Mouse (Mus musculus) intestine, embryonic 16.5 days (tissue): Measurements from ENCODE around the gene Ros1. TPM values are rescaled to one million over a fixed set of nuclear protein-coding genes. Genes with fewer than 3 reads are reported as not detected.

Experiments
- ATAC-seq: fragments of 200-750 bp; cut with Nextera tagmentation; 2 replicates; pipeline ENCODE4 v1.8.0; 2017; ENCODE audit warnings: moderate TSS enrichment, moderate library complexity
- H3K27ac ChIP-seq: fragments of 300-500 bp; sonication (generic); 2 replicates; pipeline ENCODE4 v1.5.1; 2014; ENCODE audit warnings: mild to moderate bottlenecking, low read length
- H3K27me3 ChIP-seq: fragments of 300-500 bp; sonication (generic); replicated peaks from 2 replicates; pipeline ENCODE4 v1.6.1; 2014; ENCODE audit warnings: low read length, control low read depth, mixed read lengths; ENCODE audit not compliant: control insufficient read depth, insufficient read depth
- H3K36me3 ChIP-seq: fragments of 300-500 bp; sonication (generic); 2 replicates; pipeline ENCODE4 v1.6.1; 2014; ENCODE audit warnings: low read length, control low read depth; ENCODE audit not compliant: control insufficient read depth, insufficient read depth
- H3K4me1 ChIP-seq: fragments of 300-500 bp; sonication (generic); 2 replicates; pipeline ENCODE4 v1.6.1; 2014; ENCODE audit warnings: low read length, control low read depth, mixed read lengths; ENCODE audit not compliant: control insufficient read depth, insufficient read depth
- H3K4me2 ChIP-seq: fragments of 300-500 bp; sonication (generic); 2 replicates; pipeline ENCODE4 v1.6.1; 2014; ENCODE audit warnings: low read depth, low read length, control low read depth
- H3K4me3 ChIP-seq: fragments of 300-500 bp; sonication (generic); 2 replicates; pipeline ENCODE4 v1.5.1; 2014; ENCODE audit warnings: mild to moderate bottlenecking, low read length
- H3K9ac ChIP-seq: fragments of 300-500 bp; sonication (generic); 2 replicates; pipeline ENCODE4 v1.6.1; 2014; ENCODE audit warnings: low read depth, low read length
- H3K9me3 ChIP-seq: fragments of 300-500 bp; sonication (generic); 2 replicates; pipeline ENCODE4 v1.6.1; 2016; ENCODE audit warnings: low read length, control low read depth; ENCODE audit not compliant: control insufficient read depth
- WGBS: fragments of 180-500 bp; shearing (Covaris S2); extraction: QIAGEN DNeasy Blood & Tissue Kit; methylation state at CpG from one replicate; pipeline ENCODE4 v1.1.7; 2014; 5-methylcytosine and 5-hydroxymethylcytosine counted together
- polyA plus RNA-seq: library from polyadenylated mRNA; unstranded; fragments of >200 nt; fragmentation: Nextera tagmentation; extraction: Ambion mirVana; gene quantifications from 2 replicates; pipeline ENCODE4 v1.2.1, GENCODE M21; 2015

The Ros1 gene
- polyA plus RNA-seq, 1 experiment from 2014 or later = 4.6 TPM

DNA sequence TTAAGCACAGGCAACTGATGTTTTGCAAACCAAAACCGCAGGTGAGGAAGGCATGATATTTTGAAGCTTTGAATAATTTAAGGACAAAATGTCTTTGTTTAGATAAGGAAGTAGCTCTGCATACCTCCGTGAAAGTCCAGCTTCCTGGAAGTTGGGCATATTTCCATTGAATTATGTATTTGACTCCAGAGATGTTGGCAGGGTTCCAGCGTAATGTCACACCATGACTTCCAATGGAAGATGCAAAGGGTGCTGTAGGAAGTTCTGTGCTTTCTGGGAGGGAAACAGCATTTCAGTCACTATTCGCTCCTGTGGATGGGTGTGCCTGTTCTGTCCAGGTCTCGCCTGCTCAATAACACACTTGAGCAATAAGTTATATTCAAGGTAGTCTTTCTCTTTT is 25.2 kb downstream of the Ros1 start:
- Histone ChIP-seq H3K4me1 (peaks cover 5% of the 10 kb centered on the region), H3K27me3 (no peaks in the 10 kb centered on the region), H3K9ac (no peak overlapping the region), H3K4me2 (no peak overlapping the region), H3K36me3 (no peaks in the 10 kb centered on the region), H3K9me3 (no peaks in the 10 kb centered on the region), H3K27ac (no peak overlapping the region), H3K4me3 (no peak overlapping the region)
- WGBS = 64% methylated on average over 5 of the region's 5 CpGs
- no peak for ATAC-seq

DNA sequence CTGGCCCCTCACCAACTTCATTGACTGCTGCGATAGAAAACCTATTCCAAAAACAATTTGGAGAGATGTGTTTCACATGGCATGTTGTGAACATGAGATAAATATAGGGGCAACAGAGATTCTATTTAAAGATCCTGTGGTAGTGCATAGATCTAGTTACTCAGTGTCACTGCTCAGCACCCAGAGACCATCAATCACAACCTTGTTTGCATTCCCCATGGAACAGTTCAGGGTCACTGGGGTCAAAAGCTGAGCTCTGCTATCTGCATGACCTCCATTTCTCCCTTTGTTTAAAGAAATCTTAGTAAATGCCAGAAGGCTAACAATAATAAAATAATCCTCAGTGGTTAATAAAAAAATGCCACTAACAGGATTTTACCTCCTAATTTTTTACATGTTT is 29.7 kb downstream of the Ros1 start:
- Histone ChIP-seq H3K9ac (no peak overlapping the region), H3K9me3 (no peaks in the 10 kb centered on the region), H3K4me3 (no peak overlapping the region), H3K4me1 (no peaks in the 10 kb centered on the region), H3K36me3 (no peaks in the 10 kb centered on the region), H3K4me2 (no peak overlapping the region), H3K27ac (no peak overlapping the region), H3K27me3 (no peaks in the 10 kb centered on the region)
- no peak for ATAC-seq
- WGBS = 39% methylated on average over 1 of the region's 1 CpGs

DNA sequence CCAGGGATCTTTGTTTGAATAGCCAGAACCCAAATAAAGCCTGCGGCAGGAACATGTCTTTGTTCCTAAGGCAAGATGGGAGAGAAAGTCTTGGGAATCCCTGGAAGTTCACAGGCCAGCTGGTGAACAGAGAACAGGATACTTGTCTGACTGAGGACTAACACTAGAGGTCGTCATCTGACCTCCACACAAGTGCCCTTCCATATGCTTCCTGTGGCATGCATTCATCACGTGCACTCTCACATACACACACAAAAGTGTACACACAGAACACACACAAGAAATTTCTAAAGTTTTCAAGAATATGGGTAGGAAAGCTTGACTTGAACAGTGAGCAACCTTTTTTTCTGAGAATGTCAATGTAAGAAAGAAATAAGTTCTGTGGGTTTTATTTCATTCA is 34.4 kb downstream of the Ros1 start:
- Histone ChIP-seq H3K36me3 (no peaks in the 10 kb centered on the region), H3K27me3 (no peaks in the 10 kb centered on the region), H3K27ac (no peak overlapping the region), H3K9ac (no peak overlapping the region), H3K9me3 (no peaks in the 10 kb centered on the region), H3K4me1 (no peaks in the 10 kb centered on the region), H3K4me3 (no peak overlapping the region), H3K4me2 (no peak overlapping the region)
- no peak for ATAC-seq
- WGBS = 51% methylated on average over 3 of the region's 3 CpGs

DNA sequence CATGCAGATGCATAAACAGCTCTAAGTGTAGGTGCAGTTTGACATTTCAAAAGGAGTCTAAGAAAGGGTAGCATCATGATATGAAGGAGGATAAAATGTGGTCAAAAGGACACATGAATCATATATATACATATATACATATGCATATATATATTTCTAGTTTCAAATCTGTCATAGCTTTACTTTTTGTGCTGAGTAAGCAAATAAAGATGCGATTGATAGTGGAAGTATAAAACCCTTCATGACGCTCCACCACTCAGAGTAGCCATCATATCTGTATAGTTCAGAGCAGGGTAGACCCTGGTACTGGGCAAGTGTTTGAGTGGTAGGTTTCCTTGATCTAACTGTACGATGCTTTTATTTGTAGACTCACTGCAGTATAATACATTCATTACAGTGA is 35.3 kb downstream of the Ros1 start:
- H3K4me3 ChIP-seq = no peak overlapping the region
- H3K4me1 ChIP-seq = no peaks in the 10 kb centered on the region
- H3K9me3 ChIP-seq = no peaks in the 10 kb centered on the region
- no peak overlapping the region for H3K4me2 ChIP-seq
- WGBS = 93% methylated on average over 3 of the region's 3 CpGs
- no peaks in the 10 kb centered on the region for H3K27me3 ChIP-seq
- H3K27ac ChIP-seq = no peak overlapping the region
- no peak for ATAC-seq
- H3K9ac ChIP-seq = no peak overlapping the region
- H3K36me3 ChIP-seq = no peaks in the 10 kb centered on the region

DNA sequence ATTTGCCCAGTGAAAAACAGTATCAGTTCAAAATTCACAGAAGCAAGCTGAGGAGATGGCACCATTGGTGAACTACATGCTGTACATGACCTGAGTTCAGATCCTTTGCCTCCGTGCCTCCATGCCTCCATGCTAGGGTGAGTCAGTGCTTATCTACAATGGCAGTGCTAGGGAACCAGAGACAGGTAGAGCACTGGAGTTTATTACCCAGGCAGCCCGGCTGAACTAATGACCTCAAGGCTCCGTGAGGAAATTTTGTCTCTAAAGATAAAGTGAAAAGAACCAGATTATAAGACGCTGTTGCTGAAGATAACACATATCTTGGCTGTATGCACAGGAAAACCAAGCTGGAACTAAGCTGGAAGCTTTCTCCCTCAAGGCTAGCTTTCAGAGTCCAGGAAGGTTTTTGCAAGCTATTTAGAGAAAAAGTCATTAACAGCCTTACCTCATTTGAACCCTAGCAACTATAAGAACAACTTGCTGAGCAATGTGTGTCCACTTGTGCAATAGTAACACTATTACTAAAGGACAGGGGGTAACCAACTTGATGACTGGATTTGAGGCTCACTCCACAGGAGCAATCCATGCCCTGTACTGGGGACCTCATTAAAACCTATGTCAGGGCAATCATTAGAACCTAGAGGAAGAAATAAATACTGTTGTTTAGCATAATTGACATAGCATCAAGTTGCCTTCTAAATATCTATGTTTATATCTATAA is 61.5 kb downstream of the Ros1 start:
- H3K4me3 ChIP-seq = no peak overlapping the region
- H3K4me2 ChIP-seq = no peak overlapping the region
- no peak overlapping the region for H3K27ac ChIP-seq
- peak; percentile 99 for ATAC-seq
- H3K27me3 ChIP-seq = no peaks in the 10 kb centered on the region
- H3K9ac ChIP-seq = no peak overlapping the region
- no peaks in the 10 kb centered on the region for H3K36me3 ChIP-seq
- H3K4me1 ChIP-seq = no peaks in the 10 kb centered on the region
- WGBS = 30% methylated on average over 4 of the region's 4 CpGs
- H3K9me3 ChIP-seq = no peaks in the 10 kb centered on the region

DNA sequence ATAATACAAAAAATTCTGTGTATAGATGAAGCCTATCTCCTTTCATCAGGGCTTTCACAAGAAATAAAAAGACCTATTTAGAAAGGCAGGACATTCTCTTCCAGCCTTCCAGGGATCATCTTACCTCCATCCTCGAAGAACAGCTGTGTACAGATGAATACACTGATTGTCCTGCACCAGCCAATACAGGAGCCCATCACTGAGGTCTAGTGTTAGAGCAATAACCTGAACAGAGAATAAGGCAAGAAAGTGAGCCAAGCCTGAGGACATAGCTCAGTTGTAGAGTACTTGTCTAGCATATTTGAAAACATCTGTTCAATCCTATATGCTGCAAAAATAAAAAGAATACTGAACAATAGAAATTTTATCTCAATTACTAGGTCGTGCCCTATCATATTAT is 64.3 kb downstream of the Ros1 start:
- ATAC-seq = no peak
- H3K4me3 ChIP-seq = no peak overlapping the region
- no peak overlapping the region for H3K4me2 ChIP-seq
- WGBS = 70% methylated on average over 2 of the region's 2 CpGs
- H3K9me3 ChIP-seq = no peaks in the 10 kb centered on the region
- no peak overlapping the region for H3K9ac ChIP-seq
- H3K4me1 ChIP-seq = no peaks in the 10 kb centered on the region
- no peak overlapping the region for H3K27ac ChIP-seq
- H3K27me3 ChIP-seq = no peaks in the 10 kb centered on the region
- H3K36me3 ChIP-seq = no peaks in the 10 kb centered on the region

DNA sequence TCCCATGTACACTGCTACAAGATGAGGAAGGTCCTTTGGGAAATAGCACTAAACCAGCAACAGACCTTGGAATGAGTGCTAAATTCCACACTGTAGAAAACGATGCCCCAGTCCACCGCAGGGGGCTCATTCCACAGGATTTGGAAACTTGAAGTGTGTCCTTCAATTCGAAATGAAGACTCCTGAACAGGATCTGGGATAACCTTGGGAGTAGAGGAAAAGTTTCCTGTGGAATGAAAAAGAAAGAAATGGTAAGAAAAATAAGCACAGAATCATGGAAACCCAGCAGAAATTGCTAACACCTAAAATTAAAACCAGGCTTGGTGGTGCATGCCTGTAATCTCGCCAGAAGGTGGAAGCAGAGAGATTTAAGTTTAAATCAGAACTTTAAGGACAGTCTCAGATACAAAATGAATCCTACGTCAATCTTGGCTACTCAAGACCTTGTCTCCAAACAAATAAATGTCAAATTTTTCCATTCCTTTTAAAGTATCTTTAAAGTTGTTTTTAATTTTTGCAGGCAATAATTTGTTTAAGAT is 66.1 kb downstream of the Ros1 start:
- Histone ChIP-seq H3K9ac (no peak overlapping the region), H3K4me3 (no peak overlapping the region), H3K27ac (no peak overlapping the region), H3K27me3 (no peaks in the 10 kb centered on the region), H3K4me1 (no peaks in the 10 kb centered on the region), H3K4me2 (no peak overlapping the region), H3K9me3 (no peaks in the 10 kb centered on the region), H3K36me3 (no peaks in the 10 kb centered on the region)
- WGBS = 58% methylated on average over 5 of the region's 5 CpGs
- ATAC-seq = no peak

DNA sequence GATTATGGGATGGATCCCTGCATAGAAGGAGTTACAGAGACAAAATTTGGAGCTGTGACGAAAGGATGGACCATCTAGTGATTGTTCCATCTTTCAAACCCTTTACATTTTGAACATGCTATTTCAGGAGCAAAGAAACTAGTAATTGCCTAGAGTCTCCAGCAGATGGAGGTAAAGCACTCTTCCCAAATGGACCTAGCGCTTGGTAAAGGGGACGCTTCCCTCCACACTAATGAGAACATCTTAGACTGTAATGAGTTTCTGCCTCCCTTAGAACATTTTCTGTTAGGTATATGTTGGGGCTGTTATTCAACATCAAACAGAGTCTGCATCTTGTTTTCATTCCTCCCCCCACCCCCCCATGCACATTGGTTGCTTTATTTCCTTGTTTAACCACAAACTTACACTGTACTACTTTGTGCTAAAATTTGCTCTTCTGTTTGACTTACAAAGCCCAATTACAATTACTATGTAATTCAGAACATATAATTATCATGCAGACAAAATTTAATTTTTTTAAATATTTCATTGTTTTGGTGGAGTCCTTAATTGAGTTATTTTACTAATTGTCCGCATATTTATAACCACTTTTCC is 88.8 kb downstream of the Ros1 start:
- no peak overlapping the region for H3K27ac ChIP-seq

DNA sequence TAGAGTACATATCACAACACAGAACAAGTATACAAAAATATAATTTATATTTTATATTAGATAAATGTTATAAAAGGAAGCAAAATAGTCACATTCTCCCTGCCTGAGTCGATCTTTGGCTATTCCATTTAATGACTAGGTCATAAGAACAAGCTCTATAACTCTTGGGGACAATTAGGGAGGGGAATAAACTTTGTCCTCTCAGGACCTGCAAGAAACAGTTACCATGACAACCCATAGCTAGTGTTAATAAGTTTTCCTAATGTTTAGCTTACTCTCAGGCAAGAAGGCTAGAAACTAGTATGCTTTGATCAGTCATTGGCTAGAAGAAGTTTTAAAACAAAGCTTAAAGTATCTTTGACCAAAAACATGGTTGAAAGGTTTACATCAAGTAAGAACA is 93.8 kb downstream of the Ros1 start:
- Histone ChIP-seq H3K36me3 (no peaks in the 10 kb centered on the region), H3K4me2 (no peak overlapping the region), H3K27me3 (no peaks in the 10 kb centered on the region), H3K27ac (no peak overlapping the region), H3K4me3 (no peak overlapping the region), H3K4me1 (no peaks in the 10 kb centered on the region; the same call in 1 of the 2 replicates), H3K9ac (no peak overlapping the region), H3K9me3 (no peaks in the 10 kb centered on the region)
- peak; percentile 80 for ATAC-seq
- WGBS = 56% methylated on average over 1 of the region's 1 CpGs

More for the DNA sequence above, 88.8 kb downstream of the Ros1 start:
- 40% methylated on average over 4 of the region's 4 CpGs for WGBS
- Histone ChIP-seq H3K27me3 (no peaks in the 10 kb centered on the region), H3K4me1 (no peaks in the 10 kb centered on the region; the same call in 1 of the 2 replicates), H3K4me3 (no peak overlapping the region), H3K4me2 (no peak overlapping the region), H3K36me3 (no peaks in the 10 kb centered on the region), H3K9me3 (no peaks in the 10 kb centered on the region), H3K9ac (no peak overlapping the region)
- ATAC-seq = peak; percentile 71; the same call in 1 of the 2 replicates
